Mouse (Mus musculus) kidney, adult 18-20 months (tissue): ENCODE data around the gene Fxyd3.
A peak's percentile ranks its signal among the peaks of the same experiment; 100 is the strongest.

ENCODE experiments used
- DNase-seq: peaks from one replicate; pipeline ENCODE4 v3.0.0; 2021

Gene Fxyd3

GRCm38 (mm10) chr7:31067836-31068235 lies 8.7 kb downstream of the Fxyd3 start:
- DNase-seq, result no peak

- DNase-seq, result no peak
Measured at GRCm38 (mm10) chr7:31063074-31063560, 13.4 kb downstream of the Fxyd3 start.

GRCm38 (mm10) chr7:31060621-31061010 lies 15.9 kb downstream of the Fxyd3 start:
- no peak for DNase-seq

- DNase-seq, result no peak
Measured at GRCm38 (mm10) chr7:31059919-31060620, 16.4 kb downstream of the Fxyd3 start.

- peak; percentile 83 for DNase-seq
Measured at GRCm38 (mm10) chr7:31059108-31059507, 17.4 kb downstream of the Fxyd3 start, which contains the start of gene Lgi4. Lgi4 (plus strand) TSS chr7:31059342.

GRCm38 (mm10) chr7:31058211-31058610 lies 18.3 kb downstream of the Fxyd3 start:
- DNase-seq, result no peak

GRCm38 (mm10) chr7:31057730-31058129 lies 18.8 kb downstream of the Fxyd3 start:
- no peak for DNase-seq

- DNase-seq, result no peak
Measured at GRCm38 (mm10) chr7:31057071-31057470, 19.4 kb downstream of the Fxyd3 start, which contains the start of gene Fxyd1. Fxyd1 (minus strand) TSS chr7:31057199.

GRCm38 (mm10) chr7:31056448-31056847 lies 20.1 kb downstream of the Fxyd3 start:
- DNase-seq, result no peak

- peak; percentile 57 for DNase-seq
Measured at GRCm38 (mm10) chr7:31055883-31056282, 20.6 kb downstream of the Fxyd3 start.

- peak; percentile 55 for DNase-seq
Measured at GRCm38 (mm10) chr7:31055354-31055824, 21.1 kb downstream of the Fxyd3 start.

GRCm38 (mm10) chr7:31054661-31055320 lies 21.7 kb downstream of the Fxyd3 start:
- DNase-seq, result no peak

GRCm38 (mm10) chr7:31053882-31054447 lies 22.5 kb downstream of the Fxyd3 start:
- DNase-seq, result no peak

GRCm38 (mm10) chr7:31052636-31053434 lies 23.7 kb downstream of the Fxyd3 start:
- DNase-seq, result no peak

GRCm38 (mm10) chr7:31052251-31052635 lies 24.3 kb downstream of the Fxyd3 start:
- no peak for DNase-seq

- no peak for DNase-seq
Measured at GRCm38 (mm10) chr7:31051321-31052021, 25.0 kb downstream of the Fxyd3 start, which contains the start of gene Fxyd7. Fxyd7 (minus strand) TSS chr7:31051467.

GRCm38 (mm10) chr7:31050921-31051320 lies 25.6 kb downstream of the Fxyd3 start:
- no peak for DNase-seq

GRCm38 (mm10) chr7:31050487-31050886 lies 26.0 kb downstream of the Fxyd3 start:
- no peak for DNase-seq

- no peak for DNase-seq
Measured at GRCm38 (mm10) chr7:31049846-31050281, 26.6 kb downstream of the Fxyd3 start.

GRCm38 (mm10) chr7:31049135-31049845 lies 27.2 kb downstream of the Fxyd3 start:
- no peak for DNase-seq

GRCm38 (mm10) chr7:31042431-31042910 lies 34.0 kb downstream of the Fxyd3 start, which contains the start of gene Fxyd5:
Fxyd5 (minus strand) TSS chr7:31042481.
- no peak for DNase-seq
